Mouse (Mus musculus) fibroblast of lung, adult 2 months (primary cell): ENCODE data around the gene Rcc2.

ENCODE experiments used
- DNase-seq: peaks from one replicate; pipeline ENCODE4 v3.0.0-alpha.2; 2011; ENCODE audit warnings: low read depth

Gene Rcc2

GRCm38 (mm10) chr4:140709617-140710016, 9.3 kb downstream of the Rcc2 start:
- no peak for DNase-seq

- no peak for DNase-seq
These were observed 10.4 kb downstream of the Rcc2 start for GRCm38 (mm10) chr4:140710781-140711180.

GRCm38 (mm10) chr4:140711360-140711759, 11.0 kb downstream of the Rcc2 start:
- no peak for DNase-seq

GRCm38 (mm10) chr4:140713480-140714365, 13.4 kb downstream of the Rcc2 start:
- peak; percentile 67 for DNase-seq

- no peak for DNase-seq
These were observed 14.2 kb downstream of the Rcc2 start for GRCm38 (mm10) chr4:140714586-140714985.

- DNase-seq = no peak
These were observed 16.7 kb downstream of the Rcc2 start for GRCm38 (mm10) chr4:140716994-140717393.

GRCm38 (mm10) chr4:140718436-140718835, 18.1 kb downstream of the Rcc2 start:
- no peak for DNase-seq

GRCm38 (mm10) chr4:140720091-140720490, 19.8 kb downstream of the Rcc2 start:
- DNase-seq = no peak

GRCm38 (mm10) chr4:140721968-140722490, 21.7 kb downstream of the Rcc2 start:
- DNase-seq = no peak

GRCm38 (mm10) chr4:140722710-140723109, 22.4 kb downstream of the Rcc2 start:
- no peak for DNase-seq

- DNase-seq = no peak
These were observed 22.9 kb downstream of the Rcc2 start for GRCm38 (mm10) chr4:140723192-140723591.

- DNase-seq = no peak
These were observed 23.5 kb downstream of the Rcc2 start for GRCm38 (mm10) chr4:140723801-140724200.

- DNase-seq = no peak
These were observed 24.4 kb downstream of the Rcc2 start for GRCm38 (mm10) chr4:140724739-140725138.

- DNase-seq = no peak
These were observed 26.6 kb downstream of the Rcc2 start for GRCm38 (mm10) chr4:140726907-140727306.

- no peak for DNase-seq
These were observed 31.3 kb downstream of the Rcc2 start for GRCm38 (mm10) chr4:140731654-140732053.

GRCm38 (mm10) chr4:140732871-140733270, 32.5 kb downstream of the Rcc2 start:
- DNase-seq = no peak

GRCm38 (mm10) chr4:140740655-140741054, 40.3 kb downstream of the Rcc2 start:
- no peak for DNase-seq

GRCm38 (mm10) chr4:140741401-140741800, 41.1 kb downstream of the Rcc2 start:
- DNase-seq = no peak

GRCm38 (mm10) chr4:140742543-140742942, 42.2 kb downstream of the Rcc2 start, which contains the start of gene Padi6:
TSS of gene Padi6 (minus strand) at chr4:140742643.
- no peak for DNase-seq

- DNase-seq = no peak
These were observed 42.7 kb downstream of the Rcc2 start for GRCm38 (mm10) chr4:140743086-140743485.

- DNase-seq = no peak
These were observed 44.3 kb downstream of the Rcc2 start for GRCm38 (mm10) chr4:140744654-140745053.

- no peak for DNase-seq
These were observed 47.6 kb downstream of the Rcc2 start for GRCm38 (mm10) chr4:140747978-140748377.

GRCm38 (mm10) chr4:140750328-140750727, 50.0 kb downstream of the Rcc2 start:
- no peak for DNase-seq

- DNase-seq = no peak
These were observed 53.0 kb downstream of the Rcc2 start for GRCm38 (mm10) chr4:140753366-140753765.
